Mouse (Mus musculus): ENCODE measurements around the gene Trpv6. TPM values are rescaled to one million over a fixed set of nuclear protein-coding genes. Genes with fewer than 3 reads are reported as not detected.

The Trpv6 gene
- under 1 TPM; 0.59 to 0.81 TPM for total RNA-seq (2021)
- long read RNA-seq, partial matches to known transcripts = 0 of 2 reads
- long read RNA-seq, other reads (novel, unspliced or antisense) = 2 of 2 reads

- no peak for DNase-seq (ENCODE audit: low spot score in 2 of 2)
Measured at GRCm38 (mm10) chr6:41636178-41636577, at the start of gene Trpv6. Gene Trpv6 (minus strand): TSS chr6:41636405.

- no peak for DNase-seq (ENCODE audit: low spot score in 2 of 2)
Measured at GRCm38 (mm10) chr6:41685596-41685995, 49.4 kb upstream of the Trpv6 start.

- no peak for DNase-seq (ENCODE audit: low spot score in 2 of 2)
Measured at GRCm38 (mm10) chr6:41684911-41685310, 48.7 kb upstream of the Trpv6 start.

- no peak for DNase-seq (ENCODE audit: low spot score in 2 of 2)
Measured at GRCm38 (mm10) chr6:41684131-41684530, 47.9 kb upstream of the Trpv6 start, which contains the start of gene Llcfc1. Gene Llcfc1 (plus strand): TSS chr6:41684431.

GRCm38 (mm10) chr6:41681656-41682055 lies 45.5 kb upstream of the Trpv6 start:
- no peak for DNase-seq (ENCODE audit: low spot score in 2 of 2)

- DNase-seq (ENCODE audit: low spot score in 2 of 2) = no peak
Measured at GRCm38 (mm10) chr6:41680669-41681068, 44.5 kb upstream of the Trpv6 start, which contains the start of gene Trpv5. Gene Trpv5 (minus strand): TSS chr6:41680769.

GRCm38 (mm10) chr6:41676530-41676929 lies 40.3 kb upstream of the Trpv6 start:
- no peak for DNase-seq (ENCODE audit: low spot score in 2 of 2)

- DNase-seq (ENCODE audit: low spot score in 2 of 2) = peak in 1 of 2 experiments; percentile 13
Measured at GRCm38 (mm10) chr6:41662320-41662719, 26.1 kb upstream of the Trpv6 start.

GRCm38 (mm10) chr6:41658487-41658886 lies 22.3 kb upstream of the Trpv6 start:
- no peak for DNase-seq (ENCODE audit: low spot score in 2 of 2)

GRCm38 (mm10) chr6:41654648-41655047 lies 18.4 kb upstream of the Trpv6 start:
- DNase-seq (ENCODE audit: low spot score in 2 of 2) = no peak

GRCm38 (mm10) chr6:41653173-41653572 lies 17.0 kb upstream of the Trpv6 start:
- DNase-seq (ENCODE audit: low spot score in 2 of 2) = no peak

- DNase-seq (ENCODE audit: low spot score in 2 of 2) = no peak
Measured at GRCm38 (mm10) chr6:41646672-41647071, 10.5 kb upstream of the Trpv6 start.

GRCm38 (mm10) chr6:41646220-41646619 lies 10.0 kb upstream of the Trpv6 start:
- DNase-seq (ENCODE audit: low spot score in 2 of 2) = no peak

GRCm38 (mm10) chr6:41643227-41643626 lies 7.0 kb upstream of the Trpv6 start:
- no peak for DNase-seq (ENCODE audit: low spot score in 2 of 2)

- no peak for DNase-seq (ENCODE audit: low spot score in 2 of 2)
Measured at GRCm38 (mm10) chr6:41642765-41643164, 6.6 kb upstream of the Trpv6 start.

GRCm38 (mm10) chr6:41641173-41641866 lies 5.1 kb upstream of the Trpv6 start:
- no peak for DNase-seq (ENCODE audit: low spot score in 2 of 2)

- no peak for DNase-seq (ENCODE audit: low spot score in 2 of 2)
Measured at GRCm38 (mm10) chr6:41640449-41640848, 4.2 kb upstream of the Trpv6 start.

GRCm38 (mm10) chr6:41637927-41638506 lies 1.8 kb upstream of the Trpv6 start:
- DNase-seq (ENCODE audit: low spot score in 2 of 2) = no peak

GRCm38 (mm10) chr6:41637393-41637792 lies 1.2 kb upstream of the Trpv6 start:
- DNase-seq (ENCODE audit: low spot score in 2 of 2) = no peak

GRCm38 (mm10) chr6:41635211-41635610 lies 994 bp downstream of the Trpv6 start:
- no peak for DNase-seq (ENCODE audit: low spot score in 2 of 2)

- peak in 1 of 2 experiments; percentile 40 for DNase-seq (ENCODE audit: low spot score in 2 of 2)
Measured at GRCm38 (mm10) chr6:41631549-41631948, 4.7 kb downstream of the Trpv6 start.

GRCm38 (mm10) chr6:41630791-41631190 lies 5.4 kb downstream of the Trpv6 start:
- no peak for DNase-seq (ENCODE audit: low spot score in 2 of 2)

- no peak for DNase-seq (ENCODE audit: low spot score in 2 of 2)
Measured at GRCm38 (mm10) chr6:41628180-41628579, 8.0 kb downstream of the Trpv6 start.

Measured in layer of hippocampus, adult 18-20 months (tissue).